Mouse (Mus musculus): ENCODE data around the gene Cdkal1. TPM values are rescaled to one million over a fixed set of nuclear protein-coding genes. Genes with fewer than 3 reads are reported as not detected.

Cdkal1 gene
- polyA plus RNA-seq, 1 experiment, result 11.5 TPM

- Histone ChIP-seq H3K4me1 (ENCODE audit: control insufficient read depth, insufficient read depth, low read length) (no peaks in the 10 kb centered on the region; the same call in 1 of the 2 replicates), H3K4me3 (replicated peaks; ENCODE audit: control insufficient read depth, low read depth, low read length) (no peak overlapping the region), H3K27ac (ENCODE audit: control insufficient read depth, insufficient read depth, low read depth, low read length, poor library complexity) (no peak overlapping the region)
- WGBS, result 7% methylated on average over 4 of the region's 4 CpGs
- TF ChIP-seq POLR2A (IDR thresholded peaks at IDR 0.05; ENCODE audit: borderline replicate concordance, control insufficient read depth, low read depth, low read length) (no peak), CTCF (IDR thresholded peaks at IDR 0.05; ENCODE audit: control insufficient read depth, insufficient read depth, low read length) (no peak)
Measured at GRCm38 (mm10) chr13:29430919-29431318, 424.6 kb downstream of the Cdkal1 start.

DNA sequence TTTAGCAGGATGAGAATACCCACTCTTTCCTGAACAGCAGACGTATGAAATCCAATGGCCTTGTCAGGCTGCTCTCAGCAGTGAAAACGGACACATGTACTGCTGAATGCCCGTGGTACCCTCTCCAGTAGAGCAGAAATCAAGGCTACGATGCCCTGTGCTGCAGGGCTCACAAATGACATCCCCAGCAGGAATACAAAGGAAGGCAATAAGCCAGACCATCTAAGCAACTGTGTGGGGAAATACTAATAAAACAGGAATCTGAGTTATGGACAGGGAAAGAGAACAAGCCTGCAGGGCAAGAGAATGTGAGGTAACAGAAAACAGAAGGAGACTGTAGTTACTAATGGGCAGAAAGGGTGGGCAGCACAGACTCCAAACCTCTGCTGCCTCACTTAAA, 425.6 kb downstream of the Cdkal1 start:
- H3K27ac ChIP-seq (ENCODE audit: control insufficient read depth, insufficient read depth, low read depth, low read length, poor library complexity), result no peak overlapping the region
- no peak for TF ChIP-seq CTCF (IDR thresholded peaks at IDR 0.05; ENCODE audit: control insufficient read depth, insufficient read depth, low read length)
- no peak for TF ChIP-seq POLR2A (IDR thresholded peaks at IDR 0.05; ENCODE audit: borderline replicate concordance, control insufficient read depth, low read depth, low read length)
- H3K4me1 ChIP-seq (ENCODE audit: control insufficient read depth, insufficient read depth, low read length), result no peaks in the 10 kb centered on the region; the same call in 1 of the 2 replicates
- no peak overlapping the region for H3K4me3 ChIP-seq (replicated peaks; ENCODE audit: control insufficient read depth, low read depth, low read length)
- WGBS, result 79% methylated on average over 4 of the region's 4 CpGs

GRCm38 (mm10) chr13:29429196-29429595, 426.3 kb downstream of the Cdkal1 start:
- H3K27ac ChIP-seq (ENCODE audit: control insufficient read depth, insufficient read depth, low read depth, low read length, poor library complexity), result no peak overlapping the region
- H3K4me3 ChIP-seq (replicated peaks; ENCODE audit: control insufficient read depth, low read depth, low read length), result no peak overlapping the region
- 84% methylated on average over 6 of the region's 6 CpGs for WGBS
- no peak for TF ChIP-seq CTCF (IDR thresholded peaks at IDR 0.05; ENCODE audit: control insufficient read depth, insufficient read depth, low read length)
- TF ChIP-seq POLR2A (IDR thresholded peaks at IDR 0.05; ENCODE audit: borderline replicate concordance, control insufficient read depth, low read depth, low read length), result no peak
- H3K4me1 ChIP-seq (ENCODE audit: control insufficient read depth, insufficient read depth, low read length), result no peaks in the 10 kb centered on the region; the same call in 1 of the 2 replicates

GRCm38 (mm10) chr13:29416450-29417136, 438.9 kb downstream of the Cdkal1 start:
- Histone ChIP-seq H3K4me3 (replicated peaks; ENCODE audit: control insufficient read depth, low read depth, low read length) (no peak overlapping the region), H3K4me1 (ENCODE audit: control insufficient read depth, insufficient read depth, low read length) (no peaks in the 10 kb centered on the region), H3K27ac (ENCODE audit: control insufficient read depth, insufficient read depth, low read depth, low read length, poor library complexity) (no peak overlapping the region)
- TF ChIP-seq POLR2A (IDR thresholded peaks at IDR 0.05; ENCODE audit: borderline replicate concordance, control insufficient read depth, low read depth, low read length) (no peak), CTCF (IDR thresholded peaks at IDR 0.05; ENCODE audit: control insufficient read depth, insufficient read depth, low read length) (no peak)
- WGBS, result 78% methylated on average over 8 of the region's 8 CpGs

GRCm38 (mm10) chr13:29415967-29416366, 439.5 kb downstream of the Cdkal1 start:
- no peaks in the 10 kb centered on the region for H3K4me1 ChIP-seq (ENCODE audit: control insufficient read depth, insufficient read depth, low read length)
- TF ChIP-seq POLR2A (IDR thresholded peaks at IDR 0.05; ENCODE audit: borderline replicate concordance, control insufficient read depth, low read depth, low read length) (no peak), CTCF (IDR thresholded peaks at IDR 0.05; ENCODE audit: control insufficient read depth, insufficient read depth, low read length) (no peak)
- H3K27ac ChIP-seq (ENCODE audit: control insufficient read depth, insufficient read depth, low read depth, low read length, poor library complexity), result no peak overlapping the region
- WGBS, result 71% methylated on average over 2 of the region's 2 CpGs
- H3K4me3 ChIP-seq (replicated peaks; ENCODE audit: control insufficient read depth, low read depth, low read length), result no peak overlapping the region

- no peak overlapping the region for H3K27ac ChIP-seq (ENCODE audit: control insufficient read depth, insufficient read depth, low read depth, low read length, poor library complexity)
- TF ChIP-seq POLR2A (IDR thresholded peaks at IDR 0.05; ENCODE audit: borderline replicate concordance, control insufficient read depth, low read depth, low read length) (no peak), CTCF (IDR thresholded peaks at IDR 0.05; ENCODE audit: control insufficient read depth, insufficient read depth, low read length) (no peak)
- 87% methylated on average over 6 of the region's 6 CpGs for WGBS
Measured at GRCm38 (mm10) chr13:29414878-29415277, 440.6 kb downstream of the Cdkal1 start.

DNA sequence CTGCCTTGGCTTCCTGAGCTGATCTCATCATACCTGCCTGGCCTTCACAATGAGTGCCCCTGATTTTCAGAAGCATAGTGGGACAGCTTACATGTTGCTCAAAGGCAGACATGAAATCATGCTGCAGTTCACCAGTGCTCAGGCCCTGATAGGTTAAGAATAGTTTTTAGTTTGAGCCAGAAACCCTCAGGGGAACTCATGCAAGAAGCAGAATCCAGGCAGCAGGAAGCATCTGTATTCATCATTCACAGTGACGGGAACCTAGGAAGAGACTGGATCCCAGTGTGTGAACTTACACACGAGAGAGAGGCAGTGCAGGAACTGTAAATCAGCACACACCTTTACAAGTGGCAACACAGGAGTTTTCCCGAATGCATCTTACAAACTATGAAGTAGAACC, 441.0 kb downstream of the Cdkal1 start:
- Histone ChIP-seq H3K4me1 (ENCODE audit: control insufficient read depth, insufficient read depth, low read length) (no peaks in the 10 kb centered on the region), H3K4me3 (replicated peaks; ENCODE audit: control insufficient read depth, low read depth, low read length) (no peak overlapping the region), H3K27ac (ENCODE audit: control insufficient read depth, insufficient read depth, low read depth, low read length, poor library complexity) (no peak overlapping the region)
- no peak for TF ChIP-seq POLR2A (IDR thresholded peaks at IDR 0.05; ENCODE audit: borderline replicate concordance, control insufficient read depth, low read depth, low read length)
- TF ChIP-seq CTCF (IDR thresholded peaks at IDR 0.05; ENCODE audit: control insufficient read depth, insufficient read depth, low read length), result no peak
- WGBS, result 75% methylated on average over 3 of the region's 3 CpGs

More at GRCm38 (mm10) chr13:29414878-29415277, 440.6 kb downstream of the Cdkal1 start:
- Histone ChIP-seq H3K4me1 (ENCODE audit: control insufficient read depth, insufficient read depth, low read length) (no peaks in the 10 kb centered on the region), H3K4me3 (replicated peaks; ENCODE audit: control insufficient read depth, low read depth, low read length) (no peak overlapping the region)

DNA sequence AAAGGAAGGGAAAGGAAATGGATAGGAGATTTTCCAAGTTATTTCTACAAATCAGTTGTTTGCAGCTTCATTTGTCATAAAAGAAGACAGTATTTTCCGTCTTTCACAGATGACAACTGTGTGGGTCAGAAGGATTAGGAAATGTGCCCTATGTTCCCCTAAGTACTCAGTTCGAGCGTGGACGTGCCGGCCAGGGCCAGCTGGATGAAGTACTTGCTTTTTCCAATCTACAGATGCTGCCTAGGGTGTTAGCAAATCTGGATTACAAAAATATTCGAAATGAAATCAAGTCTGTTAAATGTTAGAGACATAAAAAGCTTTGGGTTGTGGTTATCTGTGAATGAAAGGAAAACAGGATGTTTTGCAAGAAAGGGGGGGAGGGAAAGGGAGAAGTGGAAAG, 444.3 kb downstream of the Cdkal1 start:
- 77% methylated on average over 6 of the region's 6 CpGs for whole genome bisulfite sequencing
- Histone ChIP-seq H3K27ac (ENCODE audit: control insufficient read depth, insufficient read depth, low read depth, low read length, poor library complexity) (no peak overlapping the region), H3K4me3 (replicated peaks; ENCODE audit: control insufficient read depth, low read depth, low read length) (no peak overlapping the region), H3K4me1 (ENCODE audit: control insufficient read depth, insufficient read depth, low read length) (no peaks in the 10 kb centered on the region)
- TF ChIP-seq CTCF (IDR thresholded peaks at IDR 0.05; ENCODE audit: control insufficient read depth, insufficient read depth, low read length), result no peak
- TF ChIP-seq POLR2A (IDR thresholded peaks at IDR 0.05; ENCODE audit: borderline replicate concordance, control insufficient read depth, low read depth, low read length), result no peak
